Mouse (Mus musculus): Measurements from ENCODE around the gene Epb41l4b. TPM values are rescaled to one million over a fixed set of nuclear protein-coding genes. Genes with fewer than 3 reads are reported as not detected.

Gene Epb41l4b
- total and polyA plus RNA-seq, 2 experiments from 2014 or later = 1.8 to 6.2 TPM

DNA sequence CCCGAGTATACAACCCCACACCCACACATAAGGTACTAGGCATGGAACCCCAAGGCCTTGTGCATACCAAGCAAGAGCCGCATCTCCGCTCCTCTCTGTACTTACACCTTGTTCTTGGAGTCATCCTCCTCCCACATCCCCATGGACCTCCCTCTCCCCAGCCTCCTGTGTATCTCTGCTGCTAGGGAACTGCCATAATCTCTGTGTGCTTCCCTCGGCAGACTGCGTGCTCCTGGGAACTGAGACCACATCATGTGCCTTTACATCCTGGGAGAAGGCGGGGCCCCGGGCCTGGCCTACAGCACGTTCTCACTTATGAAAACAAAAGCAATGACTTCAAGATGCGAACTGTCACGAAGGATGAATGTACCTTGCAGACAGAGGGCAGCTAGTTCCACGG lies 59.6 kb downstream of the Epb41l4b start:
- Histone ChIP-seq H3K4me2 (ENCODE audit: low read depth) (no peak overlapping the region), H3K4me3 (ENCODE audit: low read depth, low read length) (no peak overlapping the region), H3K9me3 (ENCODE audit: low read length) (no peaks in the 10 kb centered on the region), H3K4me1 (ENCODE audit: insufficient read depth) (no peaks in the 10 kb centered on the region), H3K9ac (no peak overlapping the region), H3K36me3 (ENCODE audit: insufficient read depth) (no peaks in the 10 kb centered on the region), H3K27me3 (ENCODE audit: insufficient read depth, low read length) (no peaks in the 10 kb centered on the region), H3K27ac (ENCODE audit: low read depth, low read length) (no peak overlapping the region)
- no peak for TF ChIP-seq CTCF (IDR thresholded peaks at IDR 0.05; ENCODE audit: low read depth)
- 80% methylated on average over 11 of the region's 11 CpGs for WGBS
- DNase-seq (no peak), ATAC-seq (no peak)

DNA sequence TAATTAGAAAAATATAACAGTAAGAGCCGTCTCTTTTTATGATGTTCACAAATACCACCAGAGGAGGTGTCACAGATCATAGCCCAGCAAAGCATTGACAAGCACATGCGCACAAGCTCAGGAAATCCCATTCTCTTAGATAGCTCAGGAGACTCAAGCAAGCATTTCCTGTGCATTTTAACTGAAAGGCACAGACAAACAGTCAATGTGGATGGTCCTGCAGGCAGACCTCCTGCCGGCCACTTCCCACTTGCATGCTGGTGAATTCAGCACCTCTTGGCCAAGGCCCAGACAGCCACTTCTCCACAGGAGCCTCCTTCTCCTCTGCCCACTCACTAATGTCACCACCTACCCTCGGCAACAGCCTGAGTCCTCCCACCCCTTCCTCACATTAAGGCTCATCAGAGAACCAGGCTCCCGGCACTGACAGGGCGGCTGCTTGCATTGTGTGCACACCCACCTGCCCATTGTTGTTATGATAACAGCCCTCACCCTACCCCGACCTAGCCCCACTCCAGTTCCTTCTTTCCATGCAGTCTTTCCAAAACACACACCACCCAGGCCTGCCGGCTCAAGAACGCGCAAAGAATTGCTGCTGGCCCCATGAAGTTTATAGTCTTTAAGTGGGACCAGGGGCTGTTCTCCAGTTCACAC lies 60.3 kb downstream of the Epb41l4b start:
- no peaks in the 10 kb centered on the region for H3K9me3 ChIP-seq (ENCODE audit: low read length)
- ATAC-seq (no peak), DNase-seq (no peak)
- no peaks in the 10 kb centered on the region for H3K36me3 ChIP-seq (ENCODE audit: insufficient read depth)
- H3K4me3 ChIP-seq (ENCODE audit: low read depth, low read length) = no peak overlapping the region
- whole genome bisulfite sequencing = 78% methylated on average over 10 of the region's 10 CpGs
- H3K27ac ChIP-seq (ENCODE audit: low read depth, low read length) = no peak overlapping the region
- H3K4me1 ChIP-seq (ENCODE audit: insufficient read depth) = no peaks in the 10 kb centered on the region
- H3K9ac ChIP-seq = no peak overlapping the region
- TF ChIP-seq CTCF (IDR thresholded peaks at IDR 0.05; ENCODE audit: low read depth) = no peak
- no peaks in the 10 kb centered on the region for H3K27me3 ChIP-seq (ENCODE audit: insufficient read depth, low read length)
- no peak overlapping the region for H3K4me2 ChIP-seq (ENCODE audit: low read depth)

DNA sequence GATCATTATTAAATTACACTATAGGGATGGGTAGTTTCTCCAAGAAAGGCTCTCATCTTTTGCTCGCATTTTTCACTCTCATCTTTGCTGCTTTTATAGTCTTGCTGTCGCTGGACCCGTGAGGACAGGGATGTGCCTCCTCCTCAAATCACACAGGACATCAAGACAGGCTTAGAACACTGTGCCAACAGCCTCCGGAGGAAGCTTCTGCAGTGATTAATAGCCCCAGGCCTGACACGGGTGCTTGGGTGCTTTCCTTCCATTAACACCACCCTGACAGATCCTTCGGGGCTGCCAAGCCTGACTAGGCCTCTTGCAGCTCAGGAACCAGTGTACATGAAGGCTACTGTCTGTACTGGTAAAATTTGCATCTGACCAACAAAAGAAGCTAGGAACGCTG lies 61.8 kb downstream of the Epb41l4b start:
- H3K27me3 ChIP-seq (ENCODE audit: insufficient read depth, low read length) = no peaks in the 10 kb centered on the region
- H3K27ac ChIP-seq (ENCODE audit: low read depth, low read length) = no peak overlapping the region
- 74% methylated on average over 7 of the region's 7 CpGs for WGBS
- H3K4me3 ChIP-seq (ENCODE audit: low read depth, low read length) = no peak overlapping the region
- H3K9me3 ChIP-seq (ENCODE audit: low read length) = no peaks in the 10 kb centered on the region
- H3K4me2 ChIP-seq (ENCODE audit: low read depth) = no peak overlapping the region
- no peaks in the 10 kb centered on the region for H3K36me3 ChIP-seq (ENCODE audit: insufficient read depth)
- no peak overlapping the region for H3K9ac ChIP-seq
- DNase-seq (no peak), ATAC-seq (no peak)
- TF ChIP-seq CTCF (IDR thresholded peaks at IDR 0.05; ENCODE audit: low read depth) = no peak
- H3K4me1 ChIP-seq (ENCODE audit: insufficient read depth) = no peaks in the 10 kb centered on the region

DNA sequence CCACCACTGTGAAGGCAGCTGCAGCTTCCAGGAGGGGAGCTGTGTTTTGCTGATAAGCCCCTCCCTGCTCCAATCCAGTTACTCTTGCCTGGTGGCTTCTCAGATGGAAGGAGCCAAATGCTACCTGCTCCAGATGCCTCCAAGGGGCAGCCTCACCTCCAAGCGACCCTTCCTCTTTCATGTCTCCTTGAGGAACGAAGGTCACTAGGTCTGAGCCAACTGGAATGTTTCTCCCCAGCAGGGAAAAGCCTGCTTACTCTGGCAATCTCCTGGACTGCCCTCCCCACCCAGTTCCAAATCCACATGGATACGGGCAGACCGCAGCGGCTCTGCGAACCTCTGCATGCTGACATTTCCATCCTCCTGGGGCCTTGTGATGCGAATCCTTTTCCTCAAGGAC lies 69.4 kb downstream of the Epb41l4b start:
- Histone ChIP-seq H3K36me3 (ENCODE audit: insufficient read depth) (no peaks in the 10 kb centered on the region), H3K9ac (no peak overlapping the region), H3K4me3 (ENCODE audit: low read depth, low read length) (no peak overlapping the region), H3K9me3 (ENCODE audit: low read length) (no peaks in the 10 kb centered on the region), H3K27me3 (ENCODE audit: insufficient read depth, low read length) (no peaks in the 10 kb centered on the region), H3K4me2 (ENCODE audit: low read depth) (no peak overlapping the region), H3K4me1 (ENCODE audit: insufficient read depth) (no peaks in the 10 kb centered on the region), H3K27ac (ENCODE audit: low read depth, low read length) (no peak overlapping the region)
- ATAC-seq = no peak
- DNase-seq = no peak
- 81% methylated on average over 7 of the region's 7 CpGs for WGBS
- TF ChIP-seq CTCF (IDR thresholded peaks at IDR 0.05; ENCODE audit: low read depth) = no peak

DNA sequence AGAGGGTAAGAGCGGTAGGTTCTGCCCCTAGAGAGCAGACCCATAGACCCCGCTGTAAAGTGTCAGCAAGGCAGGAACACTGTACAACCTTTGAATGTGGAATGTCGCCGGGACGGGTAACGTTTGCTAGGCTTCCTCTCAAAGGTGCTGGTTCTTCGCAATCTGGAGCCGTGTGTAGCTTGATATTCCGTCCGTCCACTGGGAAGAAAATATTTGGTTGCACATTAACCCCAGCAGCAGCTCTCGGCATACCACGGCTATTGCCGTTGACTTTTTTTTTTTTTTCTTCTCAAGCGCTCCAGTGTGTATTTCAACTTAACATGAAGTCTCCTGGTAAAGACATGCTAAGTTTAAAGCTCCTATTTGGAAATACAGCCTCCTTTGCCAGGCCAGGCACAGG lies 70.1 kb downstream of the Epb41l4b start:
- WGBS = 94% methylated on average over 14 of the region's 14 CpGs
- no peaks in the 10 kb centered on the region for H3K27me3 ChIP-seq (ENCODE audit: insufficient read depth, low read length)

DNA sequence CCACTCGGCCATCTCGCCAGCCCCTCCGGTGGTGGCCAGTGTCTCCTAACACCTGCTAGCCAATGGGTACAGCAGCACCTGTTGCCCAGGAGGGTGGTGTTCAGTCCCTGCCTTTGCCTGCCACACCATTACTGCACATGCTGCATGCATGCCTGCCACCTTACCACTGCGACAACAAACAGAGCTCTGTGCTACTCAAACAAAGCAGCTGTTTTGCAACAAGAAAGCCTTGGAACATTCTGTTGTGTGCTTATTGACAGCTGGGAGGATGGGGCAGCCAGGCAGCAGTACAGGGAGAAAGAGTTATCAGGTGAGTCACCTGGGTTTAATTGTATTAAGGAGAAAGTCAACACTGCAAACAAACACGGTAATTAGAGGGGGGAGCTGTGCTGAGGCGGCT lies 72.6 kb downstream of the Epb41l4b start:
- ATAC-seq = no peak
- DNase-seq = no peak
- H3K9ac ChIP-seq = no peak overlapping the region
- no peaks in the 10 kb centered on the region for H3K9me3 ChIP-seq (ENCODE audit: low read length)
- H3K27ac ChIP-seq (ENCODE audit: low read depth, low read length) = no peak overlapping the region
- no peaks in the 10 kb centered on the region for H3K36me3 ChIP-seq (ENCODE audit: insufficient read depth)
- no peaks in the 10 kb centered on the region for H3K4me1 ChIP-seq (ENCODE audit: insufficient read depth)
- 69% methylated on average over 6 of the region's 6 CpGs for WGBS
- H3K4me3 ChIP-seq (ENCODE audit: low read depth, low read length) = no peak overlapping the region
- TF ChIP-seq CTCF (IDR thresholded peaks at IDR 0.05; ENCODE audit: low read depth) = no peak
- H3K4me2 ChIP-seq (ENCODE audit: low read depth) = no peak overlapping the region
- no peaks in the 10 kb centered on the region for H3K27me3 ChIP-seq (ENCODE audit: insufficient read depth, low read length)

More for the DNA sequence above, 70.1 kb downstream of the Epb41l4b start:
- no peak for DNase-seq
- Histone ChIP-seq H3K9me3 (ENCODE audit: low read length) (no peaks in the 10 kb centered on the region), H3K36me3 (ENCODE audit: insufficient read depth) (no peaks in the 10 kb centered on the region), H3K4me1 (ENCODE audit: insufficient read depth) (no peaks in the 10 kb centered on the region), H3K4me2 (ENCODE audit: low read depth) (no peak overlapping the region), H3K27ac (ENCODE audit: low read depth, low read length) (no peak overlapping the region), H3K4me3 (ENCODE audit: low read depth, low read length) (no peak overlapping the region), H3K9ac (no peak overlapping the region)
- no peak for TF ChIP-seq CTCF (IDR thresholded peaks at IDR 0.05; ENCODE audit: low read depth)
- ATAC-seq = no peak

DNA sequence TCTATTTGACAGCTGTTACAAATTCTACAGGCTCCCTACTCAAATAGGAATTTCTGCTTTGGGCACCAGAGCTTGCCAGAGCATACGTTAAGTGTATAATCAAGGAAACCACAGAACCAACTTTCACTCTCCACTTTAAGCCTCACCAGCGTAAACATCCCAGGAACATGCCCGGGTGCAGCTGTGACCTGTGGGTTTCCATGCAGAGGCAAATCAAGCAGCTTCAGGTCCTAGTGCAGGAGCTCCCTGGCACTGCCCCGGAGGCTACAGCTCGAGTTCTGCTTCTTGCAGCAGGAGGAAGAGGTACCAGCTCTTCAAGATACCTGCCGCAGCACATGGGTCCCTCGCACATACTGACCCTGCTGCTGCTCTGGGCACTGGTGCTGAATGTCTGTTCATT lies 74.8 kb downstream of the Epb41l4b start:
- 73% methylated on average over 7 of the region's 7 CpGs for WGBS
- H3K4me3 ChIP-seq (ENCODE audit: low read depth, low read length) = no peak overlapping the region
- no peaks in the 10 kb centered on the region for H3K27me3 ChIP-seq (ENCODE audit: insufficient read depth, low read length)
- no peak overlapping the region for H3K27ac ChIP-seq (ENCODE audit: low read depth, low read length)
- no peak for TF ChIP-seq CTCF (IDR thresholded peaks at IDR 0.05; ENCODE audit: low read depth)
- H3K4me1 ChIP-seq (ENCODE audit: insufficient read depth) = no peaks in the 10 kb centered on the region
- no peaks in the 10 kb centered on the region for H3K36me3 ChIP-seq (ENCODE audit: insufficient read depth)
- H3K9ac ChIP-seq = no peak overlapping the region
- H3K4me2 ChIP-seq (ENCODE audit: low read depth) = no peak overlapping the region
- no peaks in the 10 kb centered on the region for H3K9me3 ChIP-seq (ENCODE audit: low read length)
- no peak for ATAC-seq
- no peak for DNase-seq

Measured in forebrain, postnatal 0 days (tissue).